Mouse (Mus musculus): ENCODE data around the gene Fbl.

DNA sequence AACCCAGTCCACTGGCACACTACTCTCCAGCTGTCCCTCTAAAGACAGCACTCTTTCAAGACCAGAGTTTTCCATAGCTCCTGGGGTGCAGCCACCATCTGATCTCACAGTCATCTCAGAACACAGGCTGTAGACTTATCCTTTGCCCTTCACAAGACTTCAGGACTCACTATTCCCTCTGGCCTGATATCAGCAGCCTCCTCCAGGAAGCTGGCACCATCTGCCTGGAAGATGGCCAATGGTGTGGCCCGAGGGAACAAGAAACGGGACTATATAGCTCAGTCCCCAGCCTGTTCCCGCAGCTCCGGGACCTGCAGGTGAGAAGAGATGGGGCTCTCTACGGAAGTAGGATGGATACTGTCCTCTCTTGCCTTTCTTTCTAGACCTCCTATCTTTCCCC is 40.3 kb upstream of the Fbl start, which contains the start of gene 9530053A07Rik:
- TF ChIP-seq CTCF (IDR thresholded peaks at IDR 0.05; ENCODE audit: borderline replicate concordance, control insufficient read depth, extremely low read depth, insufficient read depth, low read length, poor library complexity) (no peak), POLR2A (IDR thresholded peaks at IDR 0.05; ENCODE audit: control insufficient read depth, extremely low read depth, insufficient read depth, low read length, poor library complexity) (no peak)

All from thymus, adult 2 months (tissue).